Mouse (Mus musculus) layer of hippocampus, adult 2 months (tissue): ENCODE results near the gene Hs1bp3. TPM values are rescaled to one million over a fixed set of nuclear protein-coding genes. Genes with fewer than 3 reads are reported as not detected.

ENCODE experiments used
- DNase-seq, 2 experiments: peaks; one replicate each; pipeline ENCODE4 v3.0.0; 2022; ENCODE audit warnings: low spot score in 2 of 2
- H3K27ac ChIP-seq: fragments of 200-600 bp; 2 replicates; pipeline ENCODE4 v1.8.1; 2022
- H3K4me3 ChIP-seq: fragments of 200-600 bp; 2 replicates; pipeline ENCODE4 v1.8.1; 2022; ENCODE audit warnings: mild to moderate bottlenecking
- CTCF ChIP-seq: fragments of 200-600 bp; conservative IDR thresholded peaks from 2 replicates; pipeline ENCODE4 v1.8.1; 2022; ENCODE audit warnings: antibody characterized with exemption, mild to moderate bottlenecking, moderate library complexity
- long read RNA-seq, 2 experiments: library from polyadenylated mRNA; stranded (forward); transcript quantifications; one replicate each; pipeline ENCODE4 v2.0.0; 2021; ENCODE audit warnings: borderline mapping rate in 2 of 2
- total RNA-seq, 2 experiments: library from RNA; stranded (reverse); gene quantifications; 2 replicates each; pipeline ENCODE4 v1.2.3; 2021

The Hs1bp3 gene
- total RNA-seq = 10 to 100 TPM; 12.2 to 15.1 TPM
- long read RNA-seq, experiment 1, partial matches to known transcripts = 0 of 4 reads
- long read RNA-seq, experiment 1, other reads (novel, unspliced or antisense) = 2 of 4 reads
- long read RNA-seq, experiment 2, partial matches to known transcripts = 3 of 9 reads
- long read RNA-seq, experiment 2, other reads (novel, unspliced or antisense) = 5 of 9 reads

DNA sequence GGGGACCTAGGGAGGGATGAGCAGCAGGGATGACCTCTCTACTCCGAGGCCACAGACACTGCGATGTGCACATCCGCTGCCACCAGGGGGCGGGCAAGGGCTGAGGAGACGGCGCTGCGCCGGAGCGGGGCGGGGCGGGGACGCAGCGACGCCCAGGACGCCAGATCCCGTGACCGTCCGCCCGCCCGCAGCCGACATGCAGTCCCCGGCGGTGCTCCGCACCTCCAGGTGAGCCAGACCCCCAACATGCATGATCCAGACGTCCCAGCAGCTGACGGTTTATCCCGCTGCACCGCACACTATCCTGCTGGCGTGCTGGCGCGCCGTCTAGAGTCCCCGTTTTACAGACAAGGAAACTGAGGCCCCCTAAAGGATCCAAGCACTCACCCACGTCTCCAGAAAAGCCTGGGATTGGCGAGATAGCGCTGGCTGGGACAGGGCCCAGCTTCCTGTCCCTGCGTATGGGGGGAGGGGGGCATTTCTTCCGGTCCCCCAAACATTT is at the start of gene Hs1bp3:
Hs1bp3 (plus strand) TSS at position 163 of the 502 bp plus-strand sequence.
- peak within 1 kb of the TSS; percentile 87 for H3K27ac ChIP-seq
- peak; percentile 81 to 93 for DNase-seq
- TF ChIP-seq CTCF = peak; percentile 93
- H3K4me3 ChIP-seq = peak within 1 kb of the TSS; percentile 75

DNA sequence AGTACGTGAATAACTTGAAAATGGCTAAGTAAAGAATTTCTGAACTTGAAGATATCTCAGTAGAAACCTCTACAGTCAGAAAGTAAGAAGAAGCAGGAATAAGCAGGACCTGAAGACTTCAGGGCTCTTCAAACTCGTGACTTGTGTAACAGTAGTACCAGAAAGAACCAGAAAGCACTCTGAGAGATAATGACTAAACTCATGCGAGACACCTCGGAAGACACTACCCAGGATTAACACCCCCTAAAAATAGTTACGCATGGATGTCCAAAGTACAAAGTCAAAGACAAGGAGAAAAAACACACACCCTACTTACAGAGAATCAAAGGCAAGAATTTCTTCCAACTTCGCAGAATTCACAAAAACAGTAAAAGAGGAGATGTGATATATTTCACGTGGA is 46.9 kb upstream of the Hs1bp3 start:
- DNase-seq = no peak
- TF ChIP-seq CTCF = no peak
- Histone ChIP-seq H3K27ac (no peak overlapping the region), H3K4me3 (no peak overlapping the region)

DNA sequence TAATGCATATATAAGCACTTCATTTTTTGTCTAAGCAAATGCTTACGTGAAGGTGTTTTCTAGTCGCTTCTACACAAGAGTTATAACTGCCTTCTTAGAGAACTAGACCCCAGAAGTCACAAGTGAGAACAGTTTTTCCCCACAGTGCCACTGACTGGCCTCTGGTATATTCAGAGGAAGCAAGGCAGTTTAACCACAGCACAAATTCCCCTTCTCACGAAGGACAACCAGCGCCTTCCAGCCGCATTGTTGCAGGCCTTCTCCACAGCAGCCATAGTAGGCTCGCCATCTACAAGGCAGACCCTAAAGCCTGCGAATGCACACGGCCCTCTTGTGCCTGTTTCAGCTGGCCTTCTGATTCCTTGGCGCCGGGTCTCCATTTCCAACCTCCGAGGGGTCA is 43.6 kb upstream of the Hs1bp3 start:
- H3K27ac ChIP-seq = no peak overlapping the region
- no peak overlapping the region for H3K4me3 ChIP-seq
- no peak for TF ChIP-seq CTCF
- DNase-seq = no peak

DNA sequence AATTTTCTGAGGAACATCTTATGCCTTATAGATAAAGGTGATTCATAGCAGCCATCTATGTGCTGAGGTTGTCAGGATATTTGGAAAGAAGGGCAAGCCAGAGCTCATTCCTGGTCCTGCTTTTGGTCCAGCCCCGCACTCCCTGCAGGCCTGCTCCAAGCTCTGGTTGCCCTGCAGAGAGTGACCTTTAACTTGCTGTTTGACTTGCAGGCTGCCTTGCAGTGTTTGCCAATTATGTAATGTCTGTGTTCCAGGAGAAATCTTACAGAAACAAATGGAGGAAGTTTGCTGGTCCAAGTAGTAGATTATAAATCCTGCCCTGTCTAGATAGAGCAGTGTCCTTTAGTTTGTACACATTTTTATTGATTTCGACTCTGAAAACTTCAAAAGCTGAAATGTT is 41.8 kb upstream of the Hs1bp3 start:
- TF ChIP-seq CTCF = no peak
- H3K4me3 ChIP-seq = no peak overlapping the region
- H3K27ac ChIP-seq = no peak overlapping the region
- DNase-seq = no peak

DNA sequence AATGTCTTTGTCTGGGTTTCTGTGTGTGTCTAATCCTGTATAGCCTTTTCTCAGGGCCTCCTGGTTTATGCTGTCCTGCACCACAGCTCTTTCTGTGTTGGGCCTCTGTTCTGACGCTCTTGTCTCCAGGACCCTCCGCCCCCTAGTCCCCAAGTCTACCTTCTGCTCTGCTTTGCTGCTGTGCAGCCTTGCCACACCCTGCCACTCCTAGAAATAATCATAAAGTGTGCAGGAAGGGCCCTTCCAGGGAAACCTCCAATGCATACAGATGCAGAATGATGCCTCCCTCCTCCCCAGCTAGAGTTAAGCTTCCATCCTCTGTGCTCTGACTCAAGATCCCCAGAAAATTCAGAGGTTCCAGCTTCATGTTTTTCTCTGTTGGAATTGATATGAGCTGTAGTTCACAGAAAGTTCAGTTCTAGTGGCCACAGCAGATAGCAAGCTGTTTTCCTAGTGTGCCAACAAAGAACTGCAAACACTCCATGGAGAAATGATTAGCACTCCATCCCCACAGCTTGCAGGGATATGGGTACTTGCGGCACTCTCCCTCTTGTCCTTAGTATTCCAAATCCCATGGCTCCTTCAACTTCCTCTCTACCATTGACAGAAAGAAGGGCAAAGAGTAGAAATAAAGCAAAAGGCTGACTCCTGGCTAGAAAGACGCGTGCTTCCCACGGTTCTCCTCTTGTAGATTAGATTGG is 39.6 kb upstream of the Hs1bp3 start:
- no peak overlapping the region for H3K4me3 ChIP-seq
- no peak for TF ChIP-seq CTCF
- H3K27ac ChIP-seq = no peak overlapping the region
- DNase-seq = no peak

DNA sequence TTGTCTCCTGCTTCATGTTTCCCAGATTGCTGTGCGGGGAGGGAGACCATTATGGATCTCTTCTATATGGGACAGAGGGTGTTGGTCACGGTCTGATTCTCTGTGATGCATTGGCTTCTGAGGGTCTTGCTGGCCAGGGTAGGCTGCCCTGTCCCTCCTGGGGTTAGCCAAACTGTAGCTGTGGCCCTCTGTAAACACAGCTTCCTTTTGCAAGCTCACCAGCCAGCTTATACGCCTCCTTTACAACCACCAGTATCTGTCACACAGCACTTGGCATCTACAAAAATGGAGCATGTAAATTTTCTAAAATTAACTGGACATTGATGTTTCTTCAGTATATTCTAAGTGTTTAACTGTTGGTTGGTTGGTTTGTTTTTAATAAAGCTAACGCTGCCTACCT is 37.8 kb upstream of the Hs1bp3 start:
- Histone ChIP-seq H3K27ac (no peak overlapping the region), H3K4me3 (no peak overlapping the region)
- no peak for DNase-seq
- no peak for TF ChIP-seq CTCF

DNA sequence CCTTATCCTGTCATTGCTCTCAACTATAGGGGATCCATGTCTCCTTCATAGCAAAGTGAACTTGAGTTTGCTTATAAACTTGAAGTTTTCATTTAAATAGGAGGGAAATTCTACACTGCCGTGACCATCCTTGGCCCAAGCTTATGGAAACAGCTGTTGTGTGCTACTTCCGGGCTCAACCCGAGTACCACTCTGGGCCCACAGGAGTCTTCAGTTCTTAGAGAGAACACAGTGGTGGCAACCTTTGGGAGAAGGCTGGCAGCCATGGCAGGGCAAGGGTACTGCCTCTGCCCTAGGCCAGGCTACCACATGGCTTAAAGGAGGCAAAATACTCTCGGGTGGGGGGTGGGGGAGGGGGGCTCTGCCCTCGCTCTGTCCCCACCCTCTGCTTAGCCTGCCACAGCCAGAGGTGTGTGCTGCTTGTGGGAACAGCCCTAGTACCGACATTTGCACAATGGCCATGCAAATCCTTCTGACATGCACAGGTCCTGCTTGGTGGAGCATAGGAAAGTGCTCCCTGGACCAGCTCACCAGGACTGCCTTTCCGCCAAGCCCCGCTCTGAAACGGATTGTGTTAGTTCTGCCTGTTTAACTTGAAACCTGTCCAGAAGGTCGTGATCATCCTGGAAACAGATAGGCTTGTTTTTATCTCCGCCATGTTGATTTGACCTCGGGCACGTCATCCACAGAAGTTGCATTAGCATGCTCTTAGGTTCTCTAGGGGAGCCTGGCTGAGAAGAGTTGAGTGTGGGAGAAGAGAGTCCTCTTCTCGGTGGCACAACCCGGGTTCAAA is 31.8 kb upstream of the Hs1bp3 start:
- no peak for TF ChIP-seq CTCF
- no peak for DNase-seq
- Histone ChIP-seq H3K4me3 (no peak overlapping the region), H3K27ac (no peak overlapping the region)

DNA sequence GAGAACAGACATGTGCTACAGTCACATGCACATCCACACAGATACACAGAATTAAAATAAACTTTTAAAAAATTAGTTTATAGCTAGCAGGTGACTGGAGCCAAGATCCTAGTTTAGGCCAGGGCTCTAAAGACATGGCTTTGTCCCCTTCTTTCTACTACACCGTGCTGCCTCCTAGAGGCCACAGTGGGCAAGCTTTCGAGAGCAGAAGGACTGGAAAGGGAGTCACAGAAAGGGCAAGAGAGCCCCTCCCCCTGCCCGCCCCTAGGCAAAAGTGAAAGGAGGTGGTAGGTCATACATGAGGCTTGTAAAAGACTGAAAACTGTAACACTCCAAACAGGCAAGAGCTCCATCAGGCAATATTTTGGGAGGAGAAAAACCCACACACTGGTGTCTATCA is 25.3 kb upstream of the Hs1bp3 start:
- Histone ChIP-seq H3K4me3 (no peak overlapping the region), H3K27ac (no peak overlapping the region)
- peak; percentile 33 for TF ChIP-seq CTCF
- DNase-seq = no peak

DNA sequence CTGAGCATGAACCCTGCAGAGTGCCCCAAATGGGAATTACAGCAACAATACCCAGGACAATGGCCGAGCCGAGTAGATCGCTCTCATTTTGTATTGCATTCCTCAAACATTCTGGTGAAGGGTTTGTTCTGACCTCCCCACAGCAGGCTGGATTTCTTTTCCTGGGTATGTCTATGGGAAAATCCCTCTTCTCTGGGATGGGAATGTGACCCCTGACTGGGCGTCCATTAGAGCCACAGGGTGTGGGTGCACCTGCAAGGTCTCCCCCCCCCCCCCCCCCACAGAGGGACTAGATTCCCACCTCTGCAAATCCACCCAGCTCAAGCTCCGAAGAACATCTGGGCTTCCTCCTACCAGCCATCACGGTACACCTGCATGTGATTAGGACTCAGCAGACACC is 24.1 kb upstream of the Hs1bp3 start:
- H3K4me3 ChIP-seq = no peak overlapping the region
- no peak overlapping the region for H3K27ac ChIP-seq
- no peak for DNase-seq
- no peak for TF ChIP-seq CTCF

DNA sequence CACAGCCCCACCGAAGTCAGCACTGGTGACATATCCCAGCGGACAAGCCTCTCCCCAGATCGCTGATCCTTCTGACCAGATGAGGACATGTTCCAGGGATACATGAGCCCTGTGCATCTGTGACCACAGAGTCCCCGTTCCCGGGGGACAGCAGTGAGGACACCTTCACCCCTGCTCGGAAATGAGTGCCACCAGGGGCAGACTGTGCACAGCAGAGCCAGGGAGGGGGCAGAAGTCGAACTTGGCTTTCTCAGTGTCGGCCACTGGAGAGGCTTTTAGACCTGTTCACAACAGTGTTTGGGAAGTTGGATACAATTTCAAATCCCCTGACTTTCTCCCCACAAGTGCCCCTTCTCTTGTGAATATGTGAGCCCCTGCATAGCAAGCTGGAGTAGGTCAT is 23.7 kb upstream of the Hs1bp3 start:
- no peak for TF ChIP-seq CTCF
- no peak overlapping the region for H3K4me3 ChIP-seq
- no peak for DNase-seq
- no peak overlapping the region for H3K27ac ChIP-seq

DNA sequence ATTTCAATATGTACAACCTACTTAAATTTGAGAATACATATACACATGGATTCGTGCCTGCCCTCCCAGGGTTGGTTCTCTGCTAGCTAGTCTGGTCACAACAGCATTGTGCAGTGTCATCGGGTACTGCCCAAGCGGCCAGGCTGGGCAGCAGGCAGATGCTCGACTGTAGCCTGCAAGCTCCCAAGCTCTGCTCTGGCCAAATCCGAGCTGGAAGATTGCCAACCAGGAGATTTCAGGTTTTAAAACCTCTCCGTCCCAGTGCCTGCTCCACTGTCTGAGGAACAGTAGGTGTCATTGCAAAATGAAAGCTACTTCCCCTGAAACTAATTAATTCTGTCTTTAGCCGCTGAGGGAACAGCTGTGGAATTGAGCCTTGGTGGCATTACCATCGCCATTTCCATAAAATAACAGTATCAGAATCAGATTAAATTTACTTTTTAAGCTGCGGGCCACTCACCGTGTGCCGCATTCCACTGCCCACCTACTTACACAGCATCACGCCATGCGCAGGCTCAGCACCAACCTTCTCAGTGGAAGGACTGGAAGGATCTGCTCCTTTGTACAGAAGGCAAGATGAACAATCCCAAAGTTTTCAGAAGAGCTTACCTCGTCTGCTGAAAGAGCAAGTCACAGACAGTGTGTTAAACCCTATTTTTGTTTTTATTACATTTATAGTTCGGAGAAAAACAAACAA is 21.9 kb upstream of the Hs1bp3 start:
- Histone ChIP-seq H3K27ac (0 out of 2 replicates have a peak overlapping the region, but pooled peaks have one; percentile 18), H3K4me3 (peak overlapping the region; percentile 49)
- DNase-seq = no peak
- no peak for TF ChIP-seq CTCF

DNA sequence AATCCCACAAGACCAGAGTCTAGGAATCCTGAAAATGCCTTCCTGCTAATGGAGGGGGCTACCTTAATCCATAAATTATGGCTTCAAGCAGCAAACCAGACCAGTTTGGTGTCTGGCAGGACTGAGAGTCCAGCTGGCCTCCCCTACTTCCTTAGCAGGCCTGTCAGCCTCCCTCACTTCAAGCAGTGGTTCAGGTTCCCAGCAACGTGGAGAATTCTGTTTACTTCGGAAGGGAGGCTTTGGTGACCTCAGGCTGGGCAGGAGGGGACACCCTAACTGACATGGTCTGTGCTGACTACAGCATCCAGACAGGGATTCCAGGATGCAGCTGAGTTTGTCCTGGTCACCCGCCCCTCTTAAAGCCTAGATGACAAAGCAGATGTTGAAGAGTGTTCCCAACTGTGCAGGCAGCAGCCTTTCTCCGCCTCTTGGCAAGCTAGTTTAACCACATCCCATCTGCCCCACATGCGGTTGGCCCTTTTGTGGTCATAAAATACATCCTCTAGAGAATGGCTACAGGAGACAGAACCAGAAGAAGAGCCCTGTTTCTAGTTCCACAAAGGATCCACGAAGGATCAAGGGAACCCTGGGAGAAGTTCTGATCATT is 17.8 kb upstream of the Hs1bp3 start:
- DNase-seq = no peak
- Histone ChIP-seq H3K27ac (no peak overlapping the region), H3K4me3 (no peak overlapping the region)
- TF ChIP-seq CTCF = no peak
